In genomic region chr10:75834250-75834649, GRCm38 (mm10) we compare ENCODE assay signal across 8 mouse cellular contexts. TPM values are rescaled to one million over a fixed set of nuclear protein-coding genes. Genes with fewer than 3 reads are reported as not detected.
DNase-seq lines count a peak whose midpoint lies in the region; ATAC-seq and TF ChIP-seq lines count a peak whose summit lies in the region.

No protein-coding gene starts in this region.

- WGBS in forebrain, embryonic 15.5 days: 2% methylated on average over 21 of the region's 21 CpGs
- 3% methylated on average over 21 of the region's 21 CpGs for WGBS in hindbrain, embryonic 10.5 days
- 3% methylated on average over 21 of the region's 21 CpGs for WGBS in limb, embryonic 13.5 days
- 1% methylated on average over 21 of the region's 21 CpGs for WGBS in midbrain, embryonic 12.5 days

- peak overlapping the region; percentile 83 for H3K9ac ChIP-seq in ES-E14 (ENCODE audit: insufficient read depth, low read depth, low read length, poor library complexity, severe bottlenecking)
- peak overlapping the region; percentile 31 for H3K9ac ChIP-seq in forebrain, embryonic 15.5 days (replicated peaks)
- peak overlapping the region; percentile 55 for H3K9ac ChIP-seq in limb, embryonic 13.5 days
- H3K9ac ChIP-seq in midbrain, embryonic 12.5 days (replicated peaks): peak overlapping the region; percentile 49

- no peak for DNase-seq in ES-E14 (ENCODE audit: low read depth, low spot score)
- peak; percentile 69 for DNase-seq in c-Kit-positive CD71-positive TER-119-positive erythroid progenitor cells, embryonic 14.5 days (ENCODE audit: low spot score)
- peak; percentile 74 for DNase-seq in hindbrain, embryonic 10.5 days (ENCODE audit: low spot score)
- DNase-seq in spleen, postnatal 4 days (ENCODE audit: low spot score in 2 of 2): peak; percentile 77 to 90
- no peak for DNase-seq in frontal cortex, postnatal 36 days (ENCODE audit: low spot score in 2 of 2)

- in situ Hi-C loops in ES-E14 (cut with MboI; ENCODE audit: low sequenced_read_pairs in 2 of 2, unreplicated experiment in 2 of 2): no loop called here

- peaks cover 20% of the 10 kb centered on the region for H3K27me3 ChIP-seq in forebrain, embryonic 15.5 days
- peaks cover 36% of the 10 kb centered on the region for H3K27me3 ChIP-seq in hindbrain, embryonic 10.5 days (ENCODE audit: insufficient read depth, poor library complexity, severe bottlenecking)
- H3K27me3 ChIP-seq in limb, embryonic 13.5 days: peaks cover 20% of the 10 kb centered on the region
- H3K27me3 ChIP-seq in midbrain, embryonic 12.5 days: peaks cover 44% of the 10 kb centered on the region

- no peaks in the 10 kb centered on the region for H3K9me3 ChIP-seq in ES-E14 (ENCODE audit: control insufficient read depth, insufficient read depth, low read depth, low read length)
- H3K9me3 ChIP-seq in forebrain, embryonic 15.5 days: no peaks in the 10 kb centered on the region
- H3K9me3 ChIP-seq in hindbrain, embryonic 10.5 days: no peaks in the 10 kb centered on the region
- H3K9me3 ChIP-seq in limb, embryonic 13.5 days: no peaks in the 10 kb centered on the region
- H3K9me3 ChIP-seq in midbrain, embryonic 12.5 days: no peaks in the 10 kb centered on the region

- peak overlapping the region; percentile 59 for H3K4me2 ChIP-seq in forebrain, embryonic 15.5 days (replicated peaks)
- peak overlapping the region; percentile 76 for H3K4me2 ChIP-seq in limb, embryonic 13.5 days (replicated peaks)
- peak overlapping the region; percentile 63 for H3K4me2 ChIP-seq in midbrain, embryonic 12.5 days (replicated peaks)

- H3K36me3 ChIP-seq in ES-E14 (ENCODE audit: control insufficient read depth, insufficient read depth, low read length, poor library complexity, severe bottlenecking): peaks cover 3% of the 10 kb centered on the region; the same call in 1 of the 2 replicates
- H3K36me3 ChIP-seq in forebrain, embryonic 15.5 days: no peaks in the 10 kb centered on the region
- no peaks in the 10 kb centered on the region for H3K36me3 ChIP-seq in hindbrain, embryonic 10.5 days
- H3K36me3 ChIP-seq in limb, embryonic 13.5 days: no peaks in the 10 kb centered on the region
- no peaks in the 10 kb centered on the region for H3K36me3 ChIP-seq in midbrain, embryonic 12.5 days

- peak overlapping the region; percentile 65 for H3K27ac ChIP-seq in ES-E14 (ENCODE audit: insufficient read depth, low read depth, low read length, poor library complexity, severe bottlenecking)
- H3K27ac ChIP-seq in forebrain, embryonic 15.5 days (replicated peaks): no peak overlapping the region
- peak overlapping the region; percentile 81 for H3K27ac ChIP-seq in hindbrain, embryonic 10.5 days
- peak overlapping the region; percentile 48; the same call in 1 of the 2 replicates for H3K27ac ChIP-seq in limb, embryonic 13.5 days
- no peak overlapping the region for H3K27ac ChIP-seq in midbrain, embryonic 12.5 days (replicated peaks)

- no peak for ATAC-seq in forebrain, embryonic 15.5 days (replicated peaks)
- no peak for ATAC-seq in limb, embryonic 13.5 days (ENCODE audit: low FRiP score, low read depth)
- ATAC-seq in midbrain, embryonic 12.5 days (ENCODE audit: low FRiP score, low read depth): no peak

- H3K4me3 ChIP-seq in ES-E14 (ENCODE audit: insufficient read depth in 1 of 2, low read depth in 1 of 2, low read length in 2 of 2, poor library complexity in 1 of 2, severe bottlenecking in 1 of 2): peak overlapping the region; percentile 79 to 84
- H3K4me3 ChIP-seq in forebrain, embryonic 15.5 days: peak overlapping the region; percentile 37
- H3K4me3 ChIP-seq in hindbrain, embryonic 10.5 days: peak overlapping the region; percentile 54
- peak overlapping the region; percentile 42 for H3K4me3 ChIP-seq in limb, embryonic 13.5 days
- H3K4me3 ChIP-seq in midbrain, embryonic 12.5 days: peak overlapping the region; percentile 41

- H3K4me1 ChIP-seq in ES-E14 (ENCODE audit: control insufficient read depth in 2 of 2, insufficient read depth in 2 of 2, low read length in 2 of 2, poor library complexity in 1 of 2): peaks cover 3 to 20% of the 10 kb centered on the region in 2 experiments
- H3K4me1 ChIP-seq in forebrain, embryonic 15.5 days: peaks cover 37% of the 10 kb centered on the region
- H3K4me1 ChIP-seq in hindbrain, embryonic 10.5 days (replicated peaks): peaks cover 53% of the 10 kb centered on the region
- H3K4me1 ChIP-seq in limb, embryonic 13.5 days: peaks cover 39% of the 10 kb centered on the region
- peaks cover 32% of the 10 kb centered on the region for H3K4me1 ChIP-seq in midbrain, embryonic 12.5 days

TF ChIP-seq in ES-E14, 5 proteins besides CTCF, POLR2A, EP300 and RAD21:
- TF ChIP-seq MAFK (IDR thresholded peaks at IDR 0.05; ENCODE audit: insufficient read depth, low read depth, low read length): no peak
- TF ChIP-seq HCFC1 (IDR thresholded peaks at IDR 0.05; ENCODE audit: borderline replicate concordance, insufficient read depth, low read length): no peak; the same call in 1 of the 2 replicates
- no peak for TF ChIP-seq ZC3H11A (IDR thresholded peaks at IDR 0.05; ENCODE audit: borderline replicate concordance, low read depth, low read length)
- TF ChIP-seq CHD2 (IDR thresholded peaks at IDR 0.05; ENCODE audit: low read depth, low read length): no peak
- TF ChIP-seq ZNF384 (IDR thresholded peaks at IDR 0.05; ENCODE audit: low read depth, low read length): no peak

RNA-seq across cellular contexts. Expression of gene Gstt2, which starts 3.0 kb away (rescaled TPM):
- total RNA-seq in ES-E14 (2012; rRNA removed): 17.8 and 35.8 TPM in 2 replicates
- polyA plus RNA-seq in forebrain, embryonic 15.5 days (2015; fragmentation: Nextera tagmentation; extraction: Ambion mirVana): 3.9 and 5.1 TPM in 2 replicates
- polyA plus RNA-seq in hindbrain, embryonic 10.5 days (2016; fragmentation: Nextera tagmentation; extraction: Ambion mirVana): 7.9 and 8.5 TPM in 2 replicates
- polyA plus RNA-seq in limb, embryonic 13.5 days (2015; fragmentation: Nextera tagmentation; extraction: Ambion mirVana): 12.7 and 13.8 TPM in 2 replicates
- polyA plus RNA-seq in midbrain, embryonic 12.5 days (2016; fragmentation: Nextera tagmentation; extraction: Ambion mirVana): 7.7 and 7.9 TPM in 2 replicates

RNA-seq across cellular contexts. Expression of gene Gstt4, which starts 11.9 kb away (rescaled TPM):
- total RNA-seq in ES-E14 (2012; rRNA removed): not detected in 2 replicates
- not detected in 2 replicates for polyA plus RNA-seq in forebrain, embryonic 15.5 days (2015; fragmentation: Nextera tagmentation; extraction: Ambion mirVana)
- polyA plus RNA-seq in hindbrain, embryonic 10.5 days (2016; fragmentation: Nextera tagmentation; extraction: Ambion mirVana): not detected in 2 replicates
- polyA plus RNA-seq in limb, embryonic 13.5 days (2015; fragmentation: Nextera tagmentation; extraction: Ambion mirVana): not detected in 2 replicates
- polyA plus RNA-seq in midbrain, embryonic 12.5 days (2016; fragmentation: Nextera tagmentation; extraction: Ambion mirVana): not detected in 2 replicates

RNA-seq across cellular contexts. Expression of gene Mif, which starts 25.8 kb away (rescaled TPM):
- total RNA-seq in ES-E14 (2012; rRNA removed): 1,434 and 2,185 TPM in 2 replicates
- polyA plus RNA-seq in forebrain, embryonic 15.5 days (2015; fragmentation: Nextera tagmentation; extraction: Ambion mirVana): 1,708 and 1,857 TPM in 2 replicates
- polyA plus RNA-seq in hindbrain, embryonic 10.5 days (2016; fragmentation: Nextera tagmentation; extraction: Ambion mirVana): 2,694 and 3,395 TPM in 2 replicates
- 1,677 and 1,740 TPM in 2 replicates for polyA plus RNA-seq in limb, embryonic 13.5 days (2015; fragmentation: Nextera tagmentation; extraction: Ambion mirVana)
- 1,213 and 1,289 TPM in 2 replicates for polyA plus RNA-seq in midbrain, embryonic 12.5 days (2016; fragmentation: Nextera tagmentation; extraction: Ambion mirVana)

RNA-seq across cellular contexts. Expression of gene Gstt1, which starts 35.9 kb away (rescaled TPM):
- total RNA-seq in ES-E14 (2012; rRNA removed): 5.8 and 10.7 TPM in 2 replicates
- 10.7 and 11.5 TPM in 2 replicates for polyA plus RNA-seq in forebrain, embryonic 15.5 days (2015; fragmentation: Nextera tagmentation; extraction: Ambion mirVana)
- polyA plus RNA-seq in hindbrain, embryonic 10.5 days (2016; fragmentation: Nextera tagmentation; extraction: Ambion mirVana): 3.8 and 4.1 TPM in 2 replicates
- 14.9 and 16.3 TPM in 2 replicates for polyA plus RNA-seq in limb, embryonic 13.5 days (2015; fragmentation: Nextera tagmentation; extraction: Ambion mirVana)
- polyA plus RNA-seq in midbrain, embryonic 12.5 days (2016; fragmentation: Nextera tagmentation; extraction: Ambion mirVana): 5.3 and 7.0 TPM in 2 replicates

RNA-seq across cellular contexts. Expression of gene Gstt3, which starts 53.0 kb away (rescaled TPM):
- total RNA-seq in ES-E14 (2012; rRNA removed): 3.4 and 4.4 TPM in 2 replicates
- polyA plus RNA-seq in forebrain, embryonic 15.5 days (2015; fragmentation: Nextera tagmentation; extraction: Ambion mirVana): 0.42 and 0.51 TPM in 2 replicates
- polyA plus RNA-seq in hindbrain, embryonic 10.5 days (2016; fragmentation: Nextera tagmentation; extraction: Ambion mirVana): 1.4 and 1.9 TPM in 2 replicates
- polyA plus RNA-seq in limb, embryonic 13.5 days (2015; fragmentation: Nextera tagmentation; extraction: Ambion mirVana): 19.6 and 21.5 TPM in 2 replicates
- 1.3 and 2.4 TPM in 2 replicates for polyA plus RNA-seq in midbrain, embryonic 12.5 days (2016; fragmentation: Nextera tagmentation; extraction: Ambion mirVana)

Comparison
In these comparisons a context has a peak if more than half of its experiments do, and no peak if none do; other contexts are left out.
1. DNase-seq: peak in c-Kit-positive CD71-positive TER-119-positive erythroid progenitor cells, embryonic 14.5 days (single experiment), hindbrain, embryonic 10.5 days (single experiment) and spleen, postnatal 4 days (2 of 2); none in ES-E14 (single experiment) and frontal cortex, postnatal 36 days (0 of 2).
2. H3K27ac ChIP-seq: peak in ES-E14 (single experiment), hindbrain, embryonic 10.5 days (single experiment) and limb, embryonic 13.5 days (single experiment); none in forebrain, embryonic 15.5 days (single experiment) and midbrain, embryonic 12.5 days (single experiment).
3. H3K9ac ChIP-seq: peak in every context shown above with its lines; median percentile 83 in ES-E14; 55 in limb, embryonic 13.5 days; 49 in midbrain, embryonic 12.5 days; 31 in forebrain, embryonic 15.5 days.
4. Peak in every context shown above with its lines, with median percentiles within 50 percentile points of each other: H3K4me3 ChIP-seq and H3K4me2 ChIP-seq.